Mouse (Mus musculus) liver, embryonic 11.5 days (tissue): Measurements from ENCODE around the gene Nr1i3. TPM values are rescaled to one million over a fixed set of nuclear protein-coding genes. Genes with fewer than 3 reads are reported as not detected.

Source experiments
- ATAC-seq: fragments of 200-750 bp; cut with Nextera tagmentation; replicated peaks from 2 replicates; pipeline ENCODE4 v1.8.0; 2017; ENCODE audit warnings: moderate number of reproducible peaks, mild to moderate bottlenecking, moderate TSS enrichment, moderate library complexity; ENCODE audit not compliant: low FRiP score
- DNase-seq: peaks from one replicate; pipeline ENCODE4 v3.0.0-alpha.2; 2017; ENCODE audit warnings: low spot score
- H3K27ac ChIP-seq: fragments of 300-500 bp; sonication (generic); 2 replicates; pipeline ENCODE4 v1.5.1; 2014; ENCODE audit warnings: mild to moderate bottlenecking, low read depth, low read length, control low read depth
- H3K27me3 ChIP-seq: fragments of 300-500 bp; sonication (generic); replicated peaks from 2 replicates; pipeline ENCODE4 v1.6.1; 2014; ENCODE audit warnings: low read length, mixed read lengths; ENCODE audit not compliant: control insufficient read depth, insufficient read depth
- H3K36me3 ChIP-seq: fragments of 300-500 bp; sonication (generic); 2 replicates; pipeline ENCODE4 v1.6.1; 2014; ENCODE audit warnings: mild to moderate bottlenecking, low read length, moderate library complexity, mixed read lengths; ENCODE audit not compliant: control insufficient read depth, insufficient read depth
- H3K4me1 ChIP-seq: fragments of 300-500 bp; sonication (generic); replicated peaks from 2 replicates; pipeline ENCODE4 v1.6.1; 2014; ENCODE audit warnings: low read length, mixed read lengths; ENCODE audit not compliant: control insufficient read depth, insufficient read depth
- H3K4me2 ChIP-seq: fragments of 300-500 bp; sonication (generic); 2 replicates; pipeline ENCODE4 v1.6.1; 2014; ENCODE audit warnings: mild to moderate bottlenecking, control low read depth, moderate library complexity
- H3K4me3 ChIP-seq: fragments of 300-500 bp; sonication (generic); 2 replicates; pipeline ENCODE4 v1.5.1; 2014; ENCODE audit warnings: low read depth, low read length, control low read depth
- H3K9ac ChIP-seq: fragments of 300-500 bp; sonication (generic); 2 replicates; pipeline ENCODE4 v1.6.1; 2014; ENCODE audit warnings: low read depth, low read length, control low read depth
- H3K9me3 ChIP-seq: fragments of 300-500 bp; sonication (generic); 2 replicates; pipeline ENCODE4 v1.6.1; 2016; ENCODE audit warnings: low read length, inconsistent platforms, mixed read lengths; ENCODE audit not compliant: control insufficient read depth
- WGBS: fragments of 180-500 bp; shearing (Covaris S2); extraction: QIAGEN DNeasy Blood & Tissue Kit; methylation state at CpG from one replicate; pipeline ENCODE4 v1.1.7; 2014; 5-methylcytosine and 5-hydroxymethylcytosine counted together
- polyA plus RNA-seq: library from polyadenylated mRNA; unstranded; fragments of >200 nt; fragmentation: Nextera tagmentation; extraction: Ambion mirVana; gene quantifications from 2 replicates; pipeline ENCODE4 v1.2.1, GENCODE M21; 2014

Nr1i3 gene
- polyA plus RNA-seq, 1 experiment from 2014 or later, result 0.16 TPM

DNA sequence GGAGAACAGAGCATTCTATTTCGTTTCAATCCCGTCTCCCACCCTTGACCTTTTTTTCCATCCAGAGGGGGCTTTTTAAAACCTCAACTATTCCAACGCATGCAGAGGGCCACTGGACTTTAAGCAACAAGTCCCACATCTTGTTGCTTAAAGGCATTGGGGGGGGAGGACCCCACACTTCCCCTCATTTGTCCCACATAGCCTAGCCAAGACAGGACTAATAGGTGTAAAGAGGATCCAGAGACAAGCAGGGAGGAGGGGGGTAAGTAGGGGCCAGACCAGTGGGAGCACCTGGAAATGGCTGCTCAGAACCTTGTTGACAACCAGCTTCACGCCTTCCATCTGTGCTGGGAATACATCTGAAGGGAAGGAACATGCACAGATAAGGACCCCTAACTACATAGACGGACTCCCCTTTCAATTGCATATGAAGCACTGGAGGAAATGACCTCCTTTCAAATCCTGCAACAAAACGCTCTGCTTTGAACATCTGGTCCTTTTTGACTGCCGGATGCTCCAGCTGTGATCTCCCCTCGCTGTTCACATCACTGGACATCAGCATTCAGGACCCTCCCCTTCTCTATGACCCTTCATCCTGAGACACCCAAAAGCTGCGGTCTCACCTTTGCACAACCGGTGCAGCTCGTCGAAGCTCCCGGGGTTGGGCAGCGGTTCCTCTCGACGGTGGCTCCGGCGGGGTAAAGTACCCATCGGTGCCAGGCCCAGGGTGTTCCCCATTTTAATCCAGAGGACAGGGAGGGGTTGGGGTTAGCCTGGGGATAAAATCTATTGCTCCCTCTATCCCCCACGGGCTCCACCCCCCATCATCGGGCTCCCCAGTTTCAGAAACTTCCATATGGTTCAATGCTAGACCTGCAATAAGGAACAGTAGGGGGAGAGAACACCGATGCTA, 7.8 kb downstream of the Nr1i3 start:
- WGBS, result 6% methylated on average over 22 of the region's 22 CpGs
- ATAC-seq, result no peak

DNA sequence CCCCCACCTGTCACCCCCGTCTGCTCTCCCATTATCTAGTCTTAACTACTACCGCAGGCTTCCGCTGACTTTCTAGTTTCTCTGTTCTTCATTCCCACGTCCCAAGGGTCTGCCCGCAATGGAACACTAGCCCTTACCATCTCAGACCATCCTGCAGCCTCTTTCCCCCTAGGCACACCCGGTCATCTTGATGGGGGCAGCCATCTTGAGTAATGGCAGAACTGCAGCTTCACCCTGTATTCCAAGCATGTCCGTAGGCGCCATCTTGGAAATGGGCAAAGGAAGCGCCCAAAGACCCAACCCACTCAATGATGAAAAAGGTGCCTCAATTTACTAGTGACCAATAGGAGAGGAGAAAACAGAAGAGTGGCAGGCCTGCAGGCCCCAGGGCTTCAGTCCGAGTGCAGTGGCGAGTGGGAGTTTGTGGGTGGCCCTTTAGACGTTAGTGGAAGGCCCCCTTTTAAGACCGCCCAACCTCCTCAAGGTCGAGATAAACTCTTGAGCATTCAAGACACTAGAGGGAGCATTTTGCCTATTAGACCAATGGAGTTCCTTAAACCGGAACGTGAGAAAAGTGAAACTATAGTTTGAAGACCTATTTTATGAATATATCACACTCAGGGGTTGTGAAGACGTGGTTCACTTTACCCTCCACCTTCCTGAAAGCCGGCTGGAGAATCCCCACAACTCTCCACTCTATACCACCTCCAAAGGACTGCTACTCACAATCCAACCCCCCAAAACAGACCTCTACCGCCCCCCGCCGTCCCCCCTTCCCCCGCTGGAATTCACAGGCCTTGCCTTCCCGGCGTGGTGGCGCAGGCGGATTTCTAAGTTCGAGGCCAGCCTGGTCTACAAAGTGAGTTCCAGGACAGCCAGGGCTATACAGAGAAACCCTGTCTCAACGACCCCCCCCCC, 8.7 kb downstream of the Nr1i3 start, which contains the start of gene Tomm40l:
Tomm40l (minus strand) TSS at position 277 of the 918 bp plus-strand sequence.
- Histone ChIP-seq H3K4me2 (peak within 1 kb of the TSS; percentile 90), H3K9me3 (no peaks in the 10 kb centered on the region), H3K9ac (peak within 1 kb of the TSS; percentile 71), H3K27me3 (no peaks in the 10 kb centered on the region), H3K4me1 (peaks cover 10% of the 10 kb centered on the region), H3K4me3 (peak within 1 kb of the TSS; percentile 68), H3K27ac (peak within 1 kb of the TSS; percentile 88), H3K36me3 (no peaks in the 10 kb centered on the region)
- peak; percentile 84 for DNase-seq
- WGBS, result 2% methylated on average over 28 of the region's 28 CpGs
- peak; percentile 96 for ATAC-seq

More for the DNA sequence above, 7.8 kb downstream of the Nr1i3 start:
- no peak for DNase-seq
- Histone ChIP-seq H3K4me1 (peaks cover 10% of the 10 kb centered on the region), H3K4me2 (peak overlapping the region; percentile 90), H3K9ac (peak overlapping the region; percentile 68), H3K27ac (peak overlapping the region; percentile 28), H3K36me3 (no peaks in the 10 kb centered on the region), H3K9me3 (no peaks in the 10 kb centered on the region), H3K27me3 (no peaks in the 10 kb centered on the region), H3K4me3 (peak overlapping the region; percentile 68)

DNA sequence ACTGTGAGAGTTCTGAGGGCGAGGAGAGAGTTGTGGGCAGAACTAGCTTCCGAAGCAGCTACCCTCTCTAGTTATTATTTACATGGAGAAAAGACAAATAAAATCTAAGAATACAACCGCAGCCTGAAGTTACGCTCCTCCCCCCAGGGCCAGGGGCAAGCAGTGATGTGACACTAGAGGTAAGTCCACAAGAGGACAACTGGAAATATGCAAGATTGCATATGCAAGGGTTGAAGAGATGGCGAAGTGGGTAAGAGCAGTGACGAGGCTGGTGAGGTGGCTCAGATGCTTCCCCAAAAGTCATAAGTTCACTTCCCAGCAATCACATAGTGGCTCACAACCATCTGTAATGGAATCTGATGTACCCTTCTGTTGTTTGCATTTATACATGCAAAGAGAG, 9.4 kb downstream of the Nr1i3 start:
- ATAC-seq (no peak), DNase-seq (no peak)
- Histone ChIP-seq H3K4me1 (peaks cover 10% of the 10 kb centered on the region), H3K4me3 (peak overlapping the region; percentile 68), H3K27me3 (no peaks in the 10 kb centered on the region), H3K4me2 (peak overlapping the region; percentile 90), H3K9ac (peak overlapping the region; percentile 71), H3K27ac (peak overlapping the region; percentile 88), H3K36me3 (no peaks in the 10 kb centered on the region), H3K9me3 (no peaks in the 10 kb centered on the region)
- 75% methylated on average over 6 of the region's 6 CpGs for WGBS

DNA sequence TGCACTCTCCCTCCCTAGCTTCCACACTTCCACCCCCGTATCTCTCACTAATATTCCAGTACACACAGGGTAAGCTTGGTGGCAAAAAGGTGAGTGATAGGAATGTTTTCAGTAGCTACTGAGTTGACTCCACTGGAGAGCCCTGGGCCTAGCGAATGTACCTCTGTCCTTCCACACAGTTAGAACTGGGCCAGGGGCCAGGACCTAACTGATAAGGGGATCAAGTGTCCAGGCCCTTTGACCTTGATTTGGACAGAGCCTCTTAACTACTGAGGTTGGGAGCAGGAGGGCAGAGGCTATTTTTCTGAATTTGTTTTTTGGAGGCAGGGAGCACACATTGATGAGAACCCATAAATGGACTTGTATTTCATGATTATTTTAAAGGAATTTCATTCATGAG, 10.0 kb downstream of the Nr1i3 start:
- H3K36me3 ChIP-seq, result no peaks in the 10 kb centered on the region
- DNase-seq, result no peak
- H3K9me3 ChIP-seq, result no peaks in the 10 kb centered on the region
- peak overlapping the region; percentile 88 for H3K27ac ChIP-seq
- no peaks in the 10 kb centered on the region for H3K27me3 ChIP-seq
- no peak overlapping the region for H3K4me3 ChIP-seq
- 64% methylated on average over 2 of the region's 2 CpGs for WGBS
- peaks cover 10% of the 10 kb centered on the region for H3K4me1 ChIP-seq
- no peak overlapping the region; the same call in 1 of the 2 replicates for H3K4me2 ChIP-seq
- H3K9ac ChIP-seq, result no peak overlapping the region
- ATAC-seq, result no peak

DNA sequence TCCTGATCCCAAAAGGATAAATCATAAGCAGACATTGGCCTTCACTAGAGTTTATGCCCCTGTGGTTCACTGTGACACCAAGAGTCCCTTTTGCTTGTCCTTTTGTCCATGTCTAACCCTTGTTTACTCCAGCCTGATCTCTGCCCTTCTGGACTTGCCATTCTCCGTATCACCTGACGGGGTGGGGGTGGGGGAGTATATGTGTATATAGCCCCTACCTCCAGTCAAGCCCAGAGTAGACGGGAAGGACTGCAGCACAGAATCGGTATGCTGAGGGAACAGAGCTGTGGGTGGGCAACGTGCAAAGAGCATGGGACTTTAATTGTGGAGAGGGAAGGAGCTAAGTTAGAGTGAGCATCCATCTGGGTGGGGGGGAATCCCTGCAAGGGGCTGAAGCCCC, 11.1 kb downstream of the Nr1i3 start, which contains the start of gene Apoa2:
Apoa2 (plus strand) TSS at position 198 of the 400 bp plus-strand sequence.
- no peaks in the 10 kb centered on the region for H3K9me3 ChIP-seq
- peaks cover 10% of the 10 kb centered on the region for H3K4me1 ChIP-seq
- no peaks in the 10 kb centered on the region for H3K27me3 ChIP-seq
- peak within 1 kb of the TSS; percentile 41 for H3K4me3 ChIP-seq
- H3K4me2 ChIP-seq, result peak within 1 kb of the TSS; percentile 49
- WGBS, result 69% methylated on average over 5 of the region's 5 CpGs
- H3K36me3 ChIP-seq, result no peaks in the 10 kb centered on the region
- H3K9ac ChIP-seq, result peak within 1 kb of the TSS; percentile 61
- no peak for DNase-seq
- peak within 1 kb of the TSS; percentile 88 for H3K27ac ChIP-seq
- ATAC-seq, result no peak

DNA sequence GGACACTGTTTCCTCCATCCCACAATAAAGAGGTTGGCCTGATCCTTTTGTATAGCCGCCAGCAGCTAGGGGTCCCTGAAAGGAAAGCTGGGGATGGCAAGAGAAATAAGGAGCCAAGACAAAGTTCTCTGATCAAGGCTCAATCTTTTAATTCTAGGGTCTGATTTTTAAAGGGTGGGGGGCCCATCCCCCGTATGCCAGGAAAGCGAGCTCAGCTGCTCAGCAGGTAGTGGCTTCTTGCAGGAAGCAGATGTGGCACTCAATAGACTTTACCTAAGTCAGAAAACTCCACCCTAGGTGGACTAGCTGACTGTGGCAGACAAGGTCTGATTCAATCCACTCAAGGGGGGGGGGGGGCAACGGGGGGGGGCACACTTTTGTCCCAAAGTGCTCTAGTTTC, 13.0 kb downstream of the Nr1i3 start:
- no peak for ATAC-seq
- Histone ChIP-seq H3K4me2 (0 out of 2 replicates have a peak overlapping the region, but pooled peaks have one; percentile 20), H3K4me1 (peaks cover 5% of the 10 kb centered on the region; the same call in 1 of the 2 replicates), H3K27me3 (no peaks in the 10 kb centered on the region), H3K36me3 (no peaks in the 10 kb centered on the region), H3K9me3 (no peaks in the 10 kb centered on the region), H3K27ac (no peak overlapping the region), H3K9ac (no peak overlapping the region), H3K4me3 (no peak overlapping the region)
- DNase-seq, result no peak
- 51% methylated on average over 4 of the region's 4 CpGs for WGBS

DNA sequence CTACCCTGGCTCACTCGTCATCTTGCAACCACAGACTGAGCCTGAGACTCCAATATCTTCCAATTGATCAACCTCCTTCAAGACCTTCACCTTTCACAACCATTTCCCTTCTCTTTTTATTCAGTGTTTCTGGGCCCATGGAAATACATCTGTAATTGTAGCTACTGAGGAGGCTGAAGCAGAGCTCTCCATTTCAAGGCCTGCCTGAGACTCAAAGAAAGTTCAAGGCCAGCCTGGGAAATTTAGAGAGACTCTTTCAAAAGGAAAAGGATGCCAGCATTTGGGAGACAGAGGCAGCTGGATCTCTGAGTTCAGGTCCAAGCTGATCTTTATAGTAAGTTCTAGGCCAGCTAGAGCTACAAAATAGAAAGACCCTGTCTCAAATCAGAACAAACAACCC, 14.1 kb downstream of the Nr1i3 start:
- no peak overlapping the region for H3K9ac ChIP-seq
- no peaks in the 10 kb centered on the region for H3K9me3 ChIP-seq
- no peaks in the 10 kb centered on the region for H3K27me3 ChIP-seq
- no peak overlapping the region for H3K27ac ChIP-seq
- 52% methylated on average over 1 of the region's 1 CpGs for WGBS
- H3K4me1 ChIP-seq, result peaks cover 15% of the 10 kb centered on the region
- DNase-seq (no peak), ATAC-seq (no peak)
- H3K4me2 ChIP-seq, result no peak overlapping the region
- H3K36me3 ChIP-seq, result no peaks in the 10 kb centered on the region
- no peak overlapping the region for H3K4me3 ChIP-seq

DNA sequence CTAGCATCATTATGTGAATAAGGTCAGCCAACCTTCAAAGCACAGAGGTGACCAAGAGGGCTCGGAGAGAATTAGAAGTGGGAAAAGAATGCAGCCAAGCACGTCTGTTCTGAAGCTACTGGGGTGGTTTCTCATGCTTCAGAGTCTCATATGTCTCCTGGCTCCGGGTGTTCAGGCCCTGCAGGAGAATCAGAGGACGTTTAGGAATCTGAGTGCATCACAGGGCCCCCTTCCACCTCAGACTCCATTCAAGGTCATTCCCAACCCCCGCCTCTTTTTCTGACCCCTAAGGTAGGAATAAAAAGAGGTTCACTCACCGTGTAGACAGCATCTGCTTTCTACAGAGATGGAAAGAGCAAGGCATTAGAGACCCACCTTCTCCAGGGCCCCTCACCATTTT, 16.0 kb downstream of the Nr1i3 start:
- peaks cover 3% of the 10 kb centered on the region; the same call in 1 of the 2 replicates for H3K36me3 ChIP-seq
- 67% methylated on average over 6 of the region's 6 CpGs for WGBS
- no peaks in the 10 kb centered on the region for H3K9me3 ChIP-seq
- peaks cover 28% of the 10 kb centered on the region for H3K4me1 ChIP-seq
- H3K9ac ChIP-seq, result no peak overlapping the region
- no peak overlapping the region for H3K27ac ChIP-seq
- ATAC-seq (no peak), DNase-seq (no peak)
- H3K4me2 ChIP-seq, result no peak overlapping the region
- no peaks in the 10 kb centered on the region for H3K27me3 ChIP-seq
- H3K4me3 ChIP-seq, result no peak overlapping the region
